Mouse (Mus musculus): ENCODE measurements around the gene Gas2l3. TPM values are rescaled to one million over a fixed set of nuclear protein-coding genes. Genes with fewer than 3 reads are reported as not detected.

Gene Gas2l3
- polyA plus RNA-seq, 1 experiment from 2014 or later, result 8.5 TPM

GRCm38 (mm10) chr10:89439380-89439779 is 4.4 kb downstream of the Gas2l3 start:
- Histone ChIP-seq H3K9ac (replicated peaks; ENCODE audit: low read length) (no peak overlapping the region), H3K4me1 (ENCODE audit: control insufficient read depth, insufficient read depth, low read length) (no peaks in the 10 kb centered on the region; the same call in 1 of the 2 replicates), H3K27ac (replicated peaks; ENCODE audit: low read depth, low read length) (no peak overlapping the region), H3K9me3 (replicated peaks; ENCODE audit: control insufficient read depth, low read length) (no peaks in the 10 kb centered on the region), H3K36me3 (replicated peaks; ENCODE audit: control insufficient read depth, insufficient read depth, low read depth, low read length) (no peaks in the 10 kb centered on the region), H3K4me3 (ENCODE audit: low read depth, low read length) (no peak overlapping the region), H3K4me2 (ENCODE audit: low read depth, low read length) (no peak overlapping the region), H3K27me3 (ENCODE audit: control insufficient read depth, insufficient read depth, low read length) (no peaks in the 10 kb centered on the region)
- WGBS, result 85% methylated on average over 7 of the region's 7 CpGs
- ATAC-seq (replicated peaks; ENCODE audit: insufficient number of reproducible peaks, low FRiP score, low TSS enrichment, low read depth) (no peak), DNase-seq (ENCODE audit: low spot score) (no peak)

- DNase-seq (ENCODE audit: low spot score) (no peak), ATAC-seq (replicated peaks; ENCODE audit: insufficient number of reproducible peaks, low FRiP score, low TSS enrichment, low read depth) (no peak)
- Histone ChIP-seq H3K4me2 (ENCODE audit: low read depth, low read length) (no peak overlapping the region), H3K4me3 (ENCODE audit: low read depth, low read length) (no peak overlapping the region), H3K9me3 (replicated peaks; ENCODE audit: control insufficient read depth, low read length) (no peaks in the 10 kb centered on the region), H3K27me3 (ENCODE audit: control insufficient read depth, insufficient read depth, low read length) (no peaks in the 10 kb centered on the region), H3K27ac (replicated peaks; ENCODE audit: low read depth, low read length) (no peak overlapping the region), H3K36me3 (replicated peaks; ENCODE audit: control insufficient read depth, insufficient read depth, low read depth, low read length) (no peaks in the 10 kb centered on the region), H3K9ac (replicated peaks; ENCODE audit: low read length) (no peak overlapping the region), H3K4me1 (ENCODE audit: control insufficient read depth, insufficient read depth, low read length) (no peaks in the 10 kb centered on the region)
- 84% methylated on average over 12 of the region's 12 CpGs for WGBS
These were observed 5.8 kb downstream of the Gas2l3 start for GRCm38 (mm10) chr10:89437996-89438395.

GRCm38 (mm10) chr10:89437472-89437871 is 6.3 kb downstream of the Gas2l3 start:
- no peak overlapping the region for H3K4me2 ChIP-seq (ENCODE audit: low read depth, low read length)
- DNase-seq (ENCODE audit: low spot score) (no peak), ATAC-seq (replicated peaks; ENCODE audit: insufficient number of reproducible peaks, low FRiP score, low TSS enrichment, low read depth) (no peak)
- WGBS, result 76% methylated on average over 9 of the region's 9 CpGs
- H3K9me3 ChIP-seq (replicated peaks; ENCODE audit: control insufficient read depth, low read length), result no peaks in the 10 kb centered on the region
- H3K4me3 ChIP-seq (ENCODE audit: low read depth, low read length), result no peak overlapping the region
- H3K27me3 ChIP-seq (ENCODE audit: control insufficient read depth, insufficient read depth, low read length), result no peaks in the 10 kb centered on the region
- no peaks in the 10 kb centered on the region for H3K36me3 ChIP-seq (replicated peaks; ENCODE audit: control insufficient read depth, insufficient read depth, low read depth, low read length)
- no peak overlapping the region for H3K27ac ChIP-seq (replicated peaks; ENCODE audit: low read depth, low read length)
- H3K4me1 ChIP-seq (ENCODE audit: control insufficient read depth, insufficient read depth, low read length), result no peaks in the 10 kb centered on the region
- no peak overlapping the region for H3K9ac ChIP-seq (replicated peaks; ENCODE audit: low read length)

- WGBS, result 69% methylated on average over 9 of the region's 9 CpGs
- Histone ChIP-seq H3K36me3 (replicated peaks; ENCODE audit: control insufficient read depth, insufficient read depth, low read depth, low read length) (no peaks in the 10 kb centered on the region), H3K27me3 (ENCODE audit: control insufficient read depth, insufficient read depth, low read length) (no peaks in the 10 kb centered on the region), H3K9ac (replicated peaks; ENCODE audit: low read length) (no peak overlapping the region), H3K9me3 (replicated peaks; ENCODE audit: control insufficient read depth, low read length) (no peaks in the 10 kb centered on the region), H3K27ac (replicated peaks; ENCODE audit: low read depth, low read length) (no peak overlapping the region), H3K4me3 (ENCODE audit: low read depth, low read length) (no peak overlapping the region), H3K4me2 (ENCODE audit: low read depth, low read length) (no peak overlapping the region), H3K4me1 (ENCODE audit: control insufficient read depth, insufficient read depth, low read length) (no peaks in the 10 kb centered on the region)
- ATAC-seq (replicated peaks; ENCODE audit: insufficient number of reproducible peaks, low FRiP score, low TSS enrichment, low read depth) (no peak), DNase-seq (ENCODE audit: low spot score) (no peak)
These were observed 7.8 kb downstream of the Gas2l3 start for GRCm38 (mm10) chr10:89435920-89436319.

GRCm38 (mm10) chr10:89435413-89435812 is 8.4 kb downstream of the Gas2l3 start:
- H3K4me2 ChIP-seq (ENCODE audit: low read depth, low read length), result no peak overlapping the region
- H3K27ac ChIP-seq (replicated peaks; ENCODE audit: low read depth, low read length), result no peak overlapping the region
- no peak overlapping the region for H3K4me3 ChIP-seq (ENCODE audit: low read depth, low read length)
- DNase-seq (ENCODE audit: low spot score) (no peak), ATAC-seq (replicated peaks; ENCODE audit: insufficient number of reproducible peaks, low FRiP score, low TSS enrichment, low read depth) (peak; percentile 47; the same call in 1 of the 2 replicates)
- H3K9me3 ChIP-seq (replicated peaks; ENCODE audit: control insufficient read depth, low read length), result no peaks in the 10 kb centered on the region
- WGBS, result 69% methylated on average over 12 of the region's 12 CpGs
- H3K27me3 ChIP-seq (ENCODE audit: control insufficient read depth, insufficient read depth, low read length), result no peaks in the 10 kb centered on the region
- no peaks in the 10 kb centered on the region for H3K36me3 ChIP-seq (replicated peaks; ENCODE audit: control insufficient read depth, insufficient read depth, low read depth, low read length)
- no peaks in the 10 kb centered on the region for H3K4me1 ChIP-seq (ENCODE audit: control insufficient read depth, insufficient read depth, low read length)
- no peak overlapping the region for H3K9ac ChIP-seq (replicated peaks; ENCODE audit: low read length)

DNA sequence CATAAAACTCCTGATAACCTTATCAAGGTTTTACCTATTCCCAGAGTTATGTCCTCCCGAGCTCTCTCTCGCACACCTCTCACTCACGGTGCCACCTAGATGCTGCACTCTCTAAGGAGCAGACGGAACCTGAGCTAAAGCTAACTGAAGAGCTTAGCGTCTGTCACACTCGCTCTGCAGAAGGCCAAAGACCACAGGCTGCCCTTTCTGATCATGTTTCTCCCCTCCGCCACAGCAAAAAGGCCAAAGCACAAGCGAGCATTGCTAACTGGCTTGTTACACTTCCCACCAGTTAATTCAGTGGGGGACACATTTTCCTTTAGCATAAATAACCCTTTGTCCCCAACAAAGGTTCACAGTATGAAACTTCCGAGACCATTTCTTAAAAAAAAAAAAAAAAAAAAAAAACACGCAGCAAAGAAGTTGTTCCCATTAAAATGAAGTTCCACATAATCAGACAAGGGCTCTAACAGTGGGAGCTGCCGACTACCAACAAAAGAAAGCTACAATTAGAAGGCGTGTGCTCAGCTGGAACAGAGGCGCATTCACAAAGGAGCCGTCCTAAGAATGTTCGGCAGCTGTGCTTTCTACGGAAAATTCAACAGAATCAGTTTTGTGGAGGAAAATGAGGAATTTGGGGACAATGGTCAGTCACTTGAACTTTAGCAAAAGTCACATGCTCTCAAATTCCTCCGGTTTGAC is 9.1 kb downstream of the Gas2l3 start:
- H3K9ac ChIP-seq (replicated peaks; ENCODE audit: low read length), result no peak overlapping the region
- H3K27me3 ChIP-seq (ENCODE audit: control insufficient read depth, insufficient read depth, low read length), result no peaks in the 10 kb centered on the region
- no peak overlapping the region for H3K4me3 ChIP-seq (ENCODE audit: low read depth, low read length)
- H3K4me2 ChIP-seq (ENCODE audit: low read depth, low read length), result no peak overlapping the region
- no peak overlapping the region for H3K27ac ChIP-seq (replicated peaks; ENCODE audit: low read depth, low read length)
- H3K36me3 ChIP-seq (replicated peaks; ENCODE audit: control insufficient read depth, insufficient read depth, low read depth, low read length), result no peaks in the 10 kb centered on the region
- WGBS, result 27% methylated on average over 17 of the region's 17 CpGs
- peak; percentile 50 for DNase-seq (ENCODE audit: low spot score)
- H3K9me3 ChIP-seq (replicated peaks; ENCODE audit: control insufficient read depth, low read length), result no peaks in the 10 kb centered on the region
- no peaks in the 10 kb centered on the region for H3K4me1 ChIP-seq (ENCODE audit: control insufficient read depth, insufficient read depth, low read length)
- ATAC-seq (replicated peaks; ENCODE audit: insufficient number of reproducible peaks, low FRiP score, low TSS enrichment, low read depth), result 0 out of 2 replicates have a peak, but pooled peaks have one; percentile 52

DNA sequence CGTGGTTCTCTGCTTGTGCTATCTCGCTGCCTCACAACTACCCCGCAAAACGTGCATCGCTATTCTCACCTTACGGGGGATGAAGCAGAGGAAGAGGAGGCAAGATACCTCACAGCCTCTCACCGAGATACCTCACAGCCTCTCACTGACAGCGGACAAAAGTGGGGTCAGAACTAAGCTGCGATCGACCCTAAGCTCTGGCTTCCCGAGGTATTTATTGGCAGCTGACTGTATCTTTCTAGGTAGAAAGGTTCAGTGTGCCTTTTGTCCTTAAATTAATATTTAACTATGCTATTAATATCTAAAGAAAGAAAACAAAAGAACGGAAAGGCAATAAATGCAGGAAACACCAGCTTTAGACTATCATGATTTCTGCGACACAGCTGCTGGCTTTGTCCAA is 11.0 kb downstream of the Gas2l3 start:
- Histone ChIP-seq H3K4me3 (ENCODE audit: low read depth, low read length) (no peak overlapping the region), H3K27me3 (ENCODE audit: control insufficient read depth, insufficient read depth, low read length) (no peaks in the 10 kb centered on the region), H3K9ac (replicated peaks; ENCODE audit: low read length) (no peak overlapping the region), H3K27ac (replicated peaks; ENCODE audit: low read depth, low read length) (no peak overlapping the region), H3K4me2 (ENCODE audit: low read depth, low read length) (no peak overlapping the region), H3K36me3 (replicated peaks; ENCODE audit: control insufficient read depth, insufficient read depth, low read depth, low read length) (no peaks in the 10 kb centered on the region), H3K9me3 (replicated peaks; ENCODE audit: control insufficient read depth, low read length) (no peaks in the 10 kb centered on the region), H3K4me1 (ENCODE audit: control insufficient read depth, insufficient read depth, low read length) (no peaks in the 10 kb centered on the region)
- ATAC-seq (replicated peaks; ENCODE audit: insufficient number of reproducible peaks, low FRiP score, low TSS enrichment, low read depth), result no peak
- 91% methylated on average over 13 of the region's 13 CpGs for WGBS
- no peak for DNase-seq (ENCODE audit: low spot score)

DNA sequence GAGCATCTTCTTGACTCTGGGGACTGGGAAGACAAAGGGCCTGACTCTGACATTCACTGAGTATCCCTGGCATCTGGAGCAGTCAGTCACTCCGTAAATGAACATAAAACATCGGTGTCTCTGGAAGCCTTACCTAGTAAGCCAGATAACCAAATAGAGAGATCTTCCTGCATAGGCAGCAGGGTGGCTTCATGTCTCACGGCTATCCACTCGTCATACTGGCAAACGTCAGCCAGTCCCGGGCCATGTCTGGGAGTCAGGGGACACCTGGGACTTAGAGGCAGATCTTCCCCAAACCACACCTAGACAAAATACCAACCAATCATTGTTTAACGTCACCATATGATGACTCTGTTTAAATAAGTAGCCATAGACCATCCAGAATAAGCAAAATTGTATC is 13.0 kb downstream of the Gas2l3 start:
- ATAC-seq (replicated peaks; ENCODE audit: insufficient number of reproducible peaks, low FRiP score, low TSS enrichment, low read depth), result no peak
- DNase-seq (ENCODE audit: low spot score), result no peak
- H3K27me3 ChIP-seq (ENCODE audit: control insufficient read depth, insufficient read depth, low read length), result no peaks in the 10 kb centered on the region
- no peak overlapping the region for H3K4me2 ChIP-seq (ENCODE audit: low read depth, low read length)
- no peak overlapping the region for H3K9ac ChIP-seq (replicated peaks; ENCODE audit: low read length)
- H3K36me3 ChIP-seq (replicated peaks; ENCODE audit: control insufficient read depth, insufficient read depth, low read depth, low read length), result peaks cover 2% of the 10 kb centered on the region; the same call in 1 of the 2 replicates
- H3K9me3 ChIP-seq (replicated peaks; ENCODE audit: control insufficient read depth, low read length), result no peaks in the 10 kb centered on the region
- H3K4me3 ChIP-seq (ENCODE audit: low read depth, low read length), result no peak overlapping the region
- WGBS, result 91% methylated on average over 7 of the region's 7 CpGs
- H3K27ac ChIP-seq (replicated peaks; ENCODE audit: low read depth, low read length), result no peak overlapping the region
- no peaks in the 10 kb centered on the region for H3K4me1 ChIP-seq (ENCODE audit: control insufficient read depth, insufficient read depth, low read length)

All from embryonic facial prominence, embryonic 11.5 days (tissue).